In the genomic region with DNA sequence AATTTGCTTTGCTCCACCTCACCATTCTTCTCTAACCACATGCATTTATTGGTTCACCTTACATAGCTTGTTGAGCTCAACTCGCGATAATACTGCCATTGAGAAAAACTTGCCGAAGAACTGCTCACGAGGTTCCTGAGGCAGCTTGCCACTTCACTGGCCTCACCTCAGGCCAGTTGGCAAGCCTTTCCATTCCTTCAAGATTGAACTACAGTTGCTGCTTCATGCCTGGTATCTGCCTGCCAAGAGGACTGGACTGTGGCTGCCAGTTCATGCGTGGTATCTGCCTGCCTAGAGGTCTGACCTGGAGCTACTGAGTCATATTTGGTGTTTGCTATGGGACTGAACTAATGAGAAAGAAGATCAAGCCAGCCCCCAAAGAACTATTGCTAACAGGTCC, we compare ENCODE assay signal across 13 mouse cellular contexts.
DNase-seq lines count a peak whose midpoint lies in the region; ATAC-seq lines count a peak whose summit lies in the region.
"Had no signal": no experiment of that assay in that cellular context is flagged by ENCODE, and none has a peak within 500 bp of the region (broad histone marks: within the 10 kb centered on the region; RNA-seq: fewer than 3 reads in every experiment).

No protein-coding gene starts in this region.

- DNase-seq in heart, adult 8-10 months (ENCODE audit: low spot score) = peak; percentile 2
- no peak for DNase-seq in heart, embryonic 10.5 days (ENCODE audit: low spot score)
- DNase-seq in ovary, postnatal 14 days (ENCODE audit: low spot score) = peak; percentile 5
- no peak for DNase-seq in ovary, postnatal 10 days (ENCODE audit: low spot score)
- peak; percentile 7 for DNase-seq in fat pad, adult 2 months (ENCODE audit: extremely low read depth, low read depth, low spot score)
- no peak for DNase-seq in spleen, postnatal 36 days (ENCODE audit: low spot score in 2 of 2)
- DNase-seq: kidney, postnatal 14 days; thymus, postnatal 4 days had no signal

- H3K4me1 ChIP-seq in heart, embryonic 10.5 days = no peaks in the 10 kb centered on the region
- H3K4me1 ChIP-seq: embryonic facial prominence, embryonic 15.5 days; hindbrain, embryonic 13.5 days; megakaryocyte, embryonic 14.5 days had no signal

- no peak overlapping the region for H3K4me3 ChIP-seq in heart, embryonic 10.5 days
- H3K4me3 ChIP-seq: embryonic facial prominence, embryonic 15.5 days; hindbrain, embryonic 13.5 days; megakaryocyte, embryonic 14.5 days had no signal

- no peaks in the 10 kb centered on the region for H3K27me3 ChIP-seq in heart, embryonic 10.5 days (ENCODE audit: insufficient read depth, poor library complexity, severe bottlenecking)
- H3K27me3 ChIP-seq: embryonic facial prominence, embryonic 15.5 days; hindbrain, embryonic 13.5 days; megakaryocyte, embryonic 14.5 days had no signal

- WGBS in heart, embryonic 10.5 days = 83% methylated on average over 5 of the region's 5 CpGs

- ATAC-seq in frontal cortex, adult (ENCODE audit: low TSS enrichment) = no peak

- no peaks in the 10 kb centered on the region for H3K36me3 ChIP-seq in heart, embryonic 10.5 days
- H3K36me3 ChIP-seq: embryonic facial prominence, embryonic 15.5 days; hindbrain, embryonic 13.5 days had no signal

- no peak overlapping the region for H3K27ac ChIP-seq in heart, embryonic 10.5 days
- H3K27ac ChIP-seq: embryonic facial prominence, embryonic 15.5 days; hindbrain, embryonic 13.5 days; liver, embryonic 14.5 days had no signal

- no peaks in the 10 kb centered on the region for H3K9me3 ChIP-seq in heart, embryonic 10.5 days
- H3K9me3 ChIP-seq: embryonic facial prominence, embryonic 15.5 days; hindbrain, embryonic 13.5 days; megakaryocyte, embryonic 14.5 days had no signal

Comparison
In these comparisons a context has a peak if more than half of its experiments do, and no peak if none do; other contexts are left out.
1. DNase-seq: peak in heart, adult 8-10 months (single experiment), ovary, postnatal 14 days (single experiment) and fat pad, adult 2 months (single experiment); none in heart, embryonic 10.5 days (single experiment), ovary, postnatal 10 days (single experiment) and spleen, postnatal 36 days (0 of 2).